Mouse (Mus musculus): Measurements from ENCODE around the gene Foxc1. TPM values are rescaled to one million over a fixed set of nuclear protein-coding genes. Genes with fewer than 3 reads are reported as not detected.

Gene Foxc1
- polyA plus RNA-seq (2012) = 0.09 and 0.10 TPM in 2 replicates

DNA sequence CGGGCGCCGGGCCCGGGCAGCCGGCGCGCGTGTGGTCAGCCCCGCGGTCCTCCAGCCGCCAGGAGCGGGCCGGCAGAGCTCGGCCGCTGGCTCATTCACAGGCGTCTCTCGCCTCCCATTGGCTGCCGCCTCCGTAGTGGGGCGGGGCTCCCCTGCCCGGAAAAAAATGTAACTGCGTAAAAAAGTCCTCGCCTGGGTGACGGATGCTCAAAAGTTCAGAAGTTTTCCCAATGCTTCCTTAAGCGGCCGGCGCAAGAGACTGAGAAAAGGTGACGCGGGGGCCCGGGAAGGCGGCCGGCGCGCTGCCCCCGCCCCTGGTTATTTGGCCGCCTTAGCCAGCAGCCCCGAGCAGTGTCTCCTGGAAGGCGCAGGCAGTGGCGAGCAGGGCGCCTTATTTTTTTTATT lies at the start of gene Foxc1:
Gene Foxc1 (plus strand): TSS at position 206 of the 405 bp plus-strand sequence.

Other genes starting within 250 kb of the Foxc1 start
- 0.02 and 0.06 TPM in 2 replicates for gene A530084C06Rik, start 247.3 kb upstream of the Foxc1 start, polyA plus RNA-seq (2012)
- gene Foxf2, start 180.8 kb upstream of the Foxc1 start, polyA plus RNA-seq (2012) = not detected in 2 replicates

All from megakaryocyte-erythroid progenitor cell, adult 5 weeks (primary cell).